Mouse (Mus musculus): ENCODE data around the gene Arrdc2.

- TF ChIP-seq ZNF384 (IDR thresholded peaks at IDR 0.05; ENCODE audit: low read depth, low read length) (no peak), CHD2 (IDR thresholded peaks at IDR 0.05; ENCODE audit: low read depth, low read length) (no peak), MAFK (IDR thresholded peaks at IDR 0.05; ENCODE audit: insufficient read depth, low read depth, low read length) (no peak), ZC3H11A (IDR thresholded peaks at IDR 0.05; ENCODE audit: borderline replicate concordance, low read depth, low read length) (no peak)
These were observed 46.1 kb upstream of the Arrdc2 start for GRCm38 (mm10) chr8:70885612-70886011.

Data from ES-E14 (cell line).